Mouse (Mus musculus): ENCODE measurements around the gene Zfpl1.
"Not testable (repeated sequence)": the region's sequence is repeated elsewhere in the genome, so short reads cannot be mapped to it uniquely, and the experiment has no call there.

Gene Zfpl1

GRCm38 (mm10) chr19:6084478-6085248, at the start of gene Zfpl1, which contains the start of gene Cdca5:
Zfpl1 (minus strand) TSS chr19:6084956.
Cdca5 (plus strand) TSS chr19:6084983.
- DNase-seq (ENCODE audit: low spot score) = peak; percentile 96

DNA sequence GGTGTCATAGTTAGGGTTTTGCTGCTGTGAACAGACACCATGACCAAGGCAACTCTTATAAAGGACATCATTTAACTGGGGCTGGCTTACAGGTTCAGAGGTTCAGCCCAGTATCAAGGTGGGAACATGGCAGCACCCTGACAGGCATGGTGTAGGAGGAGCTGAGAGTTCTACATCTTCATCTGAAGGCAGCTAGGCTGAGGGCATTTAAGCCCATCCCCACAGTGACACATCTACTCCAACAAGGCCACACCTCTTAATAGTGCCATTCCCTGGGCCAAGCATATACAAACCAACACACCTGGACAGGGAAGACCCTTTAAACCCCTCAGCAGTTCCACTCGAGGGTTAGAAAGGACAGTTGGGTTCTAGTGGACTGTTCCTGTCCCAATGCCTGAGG, 48.4 kb upstream of the Zfpl1 start:
- DNase-seq (ENCODE audit: low spot score) = not testable (repeated sequence)

GRCm38 (mm10) chr19:6132171-6132827, 47.5 kb upstream of the Zfpl1 start:
- no peak for DNase-seq (ENCODE audit: low spot score)

DNA sequence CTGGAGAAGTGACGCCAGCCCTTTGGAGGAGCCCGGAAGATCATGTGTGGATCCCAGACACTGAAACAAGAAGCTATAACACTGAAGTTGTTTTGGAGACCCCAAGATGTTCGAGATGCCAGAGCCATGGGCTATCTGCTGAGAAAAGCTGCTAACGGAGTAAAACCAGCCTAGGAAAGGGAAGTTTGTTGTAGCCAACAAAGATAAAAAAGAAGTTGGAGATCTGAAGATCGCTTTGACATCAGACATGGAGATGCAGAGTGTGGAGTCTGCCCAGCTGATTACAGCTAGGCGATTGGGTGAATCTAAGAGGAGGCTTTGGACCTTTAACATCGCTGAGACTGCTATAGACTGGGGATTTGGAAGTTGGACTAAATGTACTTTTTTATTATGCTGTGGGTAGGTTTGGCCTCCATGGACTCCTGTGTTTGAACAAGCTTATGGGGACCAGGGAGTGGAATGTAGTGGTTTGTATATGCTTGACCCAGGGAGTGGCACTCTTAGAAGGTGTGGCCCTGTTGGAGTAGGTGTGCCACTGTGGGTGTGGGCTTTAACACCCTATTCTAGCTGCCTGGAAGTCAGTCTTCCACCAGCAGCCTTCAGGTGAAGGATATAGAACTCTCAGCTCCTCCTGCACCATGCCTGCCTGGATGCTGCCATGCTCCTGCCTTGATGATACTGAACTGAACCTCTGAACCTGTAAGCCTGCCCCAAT, 45.8 kb upstream of the Zfpl1 start:
- DNase-seq (ENCODE audit: low spot score) = not testable (repeated sequence)

DNA sequence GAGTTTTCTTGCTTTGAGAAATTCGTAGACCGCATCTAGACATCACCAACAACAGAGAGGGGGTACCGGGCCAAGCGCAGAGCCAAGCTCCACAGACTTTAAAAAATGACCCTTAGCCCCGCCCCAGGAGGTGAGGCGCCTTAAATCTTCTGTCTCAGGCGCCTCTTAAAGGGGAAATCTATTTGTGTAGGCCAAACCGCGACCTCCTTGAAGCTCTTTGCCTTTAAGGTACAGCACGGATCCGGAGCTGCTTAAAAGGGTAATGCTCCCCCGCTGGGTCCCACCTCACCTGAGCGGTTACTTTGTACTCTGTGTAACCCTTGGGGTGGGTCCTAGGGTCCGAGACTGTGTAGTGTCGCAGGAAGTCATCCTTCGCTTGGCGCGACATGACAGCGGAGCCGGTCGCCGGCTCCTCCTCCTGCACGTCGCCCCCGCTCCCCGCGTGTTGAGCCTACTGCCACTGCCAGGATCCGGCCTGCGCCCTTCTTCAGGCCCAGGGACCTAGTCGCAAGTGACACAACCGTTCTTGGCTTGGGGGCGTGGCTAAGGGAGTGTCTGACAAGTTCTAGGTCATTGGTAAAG, 43.1 kb upstream of the Zfpl1 start, which contains the start of gene Snx15:
Gene Snx15 (minus strand): TSS at position 545 of the 582 bp plus-strand sequence.
- DNase-seq (ENCODE audit: low spot score) = peak; percentile 96

DNA sequence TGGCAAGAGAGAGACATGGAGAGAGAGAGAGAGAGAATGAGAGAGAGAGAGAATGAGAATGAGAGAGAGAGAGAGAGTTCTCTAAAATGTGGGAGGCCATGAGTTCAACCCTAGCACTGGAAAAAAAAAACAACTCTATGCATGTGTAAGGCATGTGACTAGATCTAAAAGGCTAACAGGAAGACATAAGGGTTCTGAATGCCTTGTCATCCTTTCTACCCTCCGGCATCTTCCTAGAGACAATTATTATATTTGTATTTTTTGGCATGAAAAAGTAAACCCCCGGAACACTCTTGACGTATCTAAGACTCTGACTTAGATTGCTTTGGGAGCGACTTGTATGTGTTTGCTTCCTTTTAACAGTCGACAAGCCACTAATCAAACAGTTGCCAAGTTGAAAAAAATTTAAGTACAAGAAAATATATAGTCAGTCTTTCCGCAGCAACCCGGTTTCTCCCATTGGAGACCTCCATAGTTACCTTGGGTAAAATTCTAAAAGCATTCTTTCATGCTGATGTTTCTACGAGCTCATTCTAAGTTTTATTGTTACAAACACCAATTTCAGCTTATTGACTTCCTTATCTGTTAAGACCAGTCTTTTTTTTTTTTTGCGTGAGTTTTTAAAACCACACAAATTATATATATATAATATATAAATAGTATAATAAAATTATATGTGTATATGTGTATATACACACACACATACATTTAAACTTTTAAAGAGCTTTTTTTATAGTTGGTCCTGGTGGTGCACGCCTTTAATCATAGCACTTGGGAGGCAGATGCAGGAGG, 42.2 kb upstream of the Zfpl1 start:
- DNase-seq (ENCODE audit: low spot score) = no peak

- DNase-seq (ENCODE audit: low spot score) = peak; percentile 61
These were observed 41.5 kb upstream of the Zfpl1 start for GRCm38 (mm10) chr19:6126289-6126688.

DNA sequence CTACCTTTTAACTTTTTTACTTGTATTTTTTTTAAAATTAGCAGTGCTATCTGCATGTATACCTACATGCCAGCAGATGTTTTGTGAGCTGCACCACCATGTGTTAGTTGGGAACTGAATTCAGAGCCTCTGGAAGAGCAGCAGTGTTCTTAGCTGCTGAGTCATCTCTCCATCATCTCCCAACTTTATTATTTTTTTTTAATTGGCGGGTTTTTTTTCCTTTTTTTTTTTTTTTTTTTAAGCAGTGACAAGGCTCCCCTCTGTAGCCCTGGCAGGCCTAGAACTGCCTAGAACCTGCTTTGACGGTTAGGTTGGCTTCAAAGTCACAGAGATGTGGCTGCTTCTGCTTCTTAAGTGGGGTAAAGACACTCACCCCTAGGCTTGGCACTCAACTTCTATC, 40.1 kb upstream of the Zfpl1 start:
- DNase-seq (ENCODE audit: low spot score) = no peak

DNA sequence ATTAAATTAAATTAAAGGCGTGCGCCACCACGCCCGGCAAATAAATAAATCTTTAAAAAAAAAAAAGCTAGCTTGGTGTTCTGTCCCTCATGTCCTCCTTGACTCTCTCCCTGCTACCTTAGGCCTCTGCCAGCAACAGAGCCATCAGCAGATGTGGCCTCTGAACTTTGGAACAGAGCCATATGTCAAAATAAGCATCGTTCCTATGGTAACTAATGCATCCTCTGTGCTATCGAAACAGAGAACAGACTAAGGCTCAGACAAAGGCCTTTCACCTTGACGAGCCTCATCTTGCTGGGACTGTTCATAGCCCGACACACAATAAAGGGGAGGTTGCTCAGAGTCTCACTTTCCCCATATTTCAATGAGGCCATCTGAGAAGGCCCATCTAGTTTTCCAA, 38.6 kb upstream of the Zfpl1 start:
- no peak for DNase-seq (ENCODE audit: low spot score)

GRCm38 (mm10) chr19:6121761-6122160, 37.0 kb upstream of the Zfpl1 start:
- no peak for DNase-seq (ENCODE audit: low spot score)

DNA sequence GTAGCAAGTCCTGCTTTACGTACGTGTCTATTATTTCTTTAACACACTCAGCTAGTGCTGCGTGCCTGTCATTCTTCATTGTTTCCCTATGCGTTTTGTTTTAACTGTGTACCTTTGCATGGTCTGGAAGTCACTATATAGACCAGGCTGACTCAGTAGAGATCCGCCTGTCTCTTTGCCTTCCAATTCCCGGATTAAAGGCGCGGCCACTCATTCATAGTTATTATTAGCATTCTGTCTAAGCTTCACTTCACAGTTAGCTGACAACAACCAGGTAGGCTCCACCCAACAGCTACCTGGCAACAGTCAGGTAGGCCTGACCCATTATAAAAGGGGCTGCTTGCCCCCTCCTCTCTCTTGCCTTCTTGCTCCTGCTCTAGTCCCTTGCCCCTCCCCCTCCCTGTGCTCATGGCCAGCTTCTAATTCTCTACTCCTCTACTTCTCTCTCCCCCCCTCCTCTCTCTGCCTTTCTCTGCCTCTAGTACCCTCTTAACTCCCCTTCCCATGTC, 34.0 kb upstream of the Zfpl1 start:
- no peak for DNase-seq (ENCODE audit: low spot score)

GRCm38 (mm10) chr19:6117986-6118676, 33.4 kb upstream of the Zfpl1 start, which contains the start of gene Sac3d1:
Sac3d1 (minus strand) TSS chr19:6118650.
- peak; percentile 88 for DNase-seq (ENCODE audit: low spot score)

- no peak for DNase-seq (ENCODE audit: low spot score)
These were observed 32.7 kb upstream of the Zfpl1 start for GRCm38 (mm10) chr19:6117346-6117985.

DNA sequence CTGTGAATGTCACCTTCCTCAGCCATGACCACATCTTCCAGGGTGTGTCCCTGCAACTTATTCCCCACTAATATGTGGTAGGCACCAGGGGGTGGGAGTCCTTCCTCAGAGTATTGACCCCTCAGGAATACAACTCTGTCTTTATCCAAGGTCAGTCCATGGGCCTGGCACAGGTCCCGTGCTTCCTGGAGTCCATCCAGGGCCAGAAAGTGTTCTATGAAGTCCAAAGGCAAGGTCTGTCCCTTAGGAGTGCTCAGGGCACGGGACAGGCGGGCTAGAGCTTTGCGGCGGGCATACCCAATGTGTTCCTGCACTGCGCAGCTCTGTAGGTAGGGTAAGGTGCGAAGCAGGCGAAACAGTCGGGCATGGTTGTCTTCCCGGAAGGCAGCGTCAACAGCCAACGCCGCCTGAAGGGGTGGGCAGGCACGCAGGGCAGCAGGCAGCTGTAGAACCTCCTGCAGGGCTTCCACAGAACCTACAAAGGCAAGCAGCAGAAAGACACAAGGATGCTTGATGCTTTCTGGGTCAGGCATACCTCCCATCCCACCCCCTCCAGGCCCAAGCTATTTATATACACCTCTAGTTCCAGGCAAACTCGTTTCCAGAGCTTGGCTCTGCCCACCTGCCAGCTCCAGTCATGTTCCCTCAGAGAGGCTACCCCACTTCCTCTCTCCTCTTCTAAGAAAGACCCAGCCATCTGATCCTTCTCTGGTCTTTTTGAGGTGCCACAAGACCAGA, 31.5 kb upstream of the Zfpl1 start:
- no peak for DNase-seq (ENCODE audit: low spot score)

DNA sequence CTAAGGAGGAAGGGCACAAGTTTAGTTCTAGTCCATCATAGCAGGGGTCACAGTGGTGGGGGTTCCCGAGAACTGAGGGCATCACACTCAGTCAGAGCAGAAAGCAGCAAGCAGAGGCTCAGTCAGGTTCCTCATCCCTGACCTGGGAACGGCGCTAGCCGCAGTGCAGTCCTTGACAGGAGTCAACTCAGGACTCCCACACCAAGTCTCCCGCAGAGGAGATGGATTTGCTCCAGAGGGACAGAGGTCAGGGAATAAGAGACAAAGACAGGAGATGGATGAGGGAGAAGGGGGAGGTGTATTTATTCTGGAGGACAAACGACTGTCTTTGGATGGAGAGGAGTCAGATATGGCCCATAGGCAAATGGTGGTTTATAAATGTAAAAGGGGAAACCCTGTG, 28.4 kb upstream of the Zfpl1 start:
- DNase-seq (ENCODE audit: low spot score) = no peak

DNA sequence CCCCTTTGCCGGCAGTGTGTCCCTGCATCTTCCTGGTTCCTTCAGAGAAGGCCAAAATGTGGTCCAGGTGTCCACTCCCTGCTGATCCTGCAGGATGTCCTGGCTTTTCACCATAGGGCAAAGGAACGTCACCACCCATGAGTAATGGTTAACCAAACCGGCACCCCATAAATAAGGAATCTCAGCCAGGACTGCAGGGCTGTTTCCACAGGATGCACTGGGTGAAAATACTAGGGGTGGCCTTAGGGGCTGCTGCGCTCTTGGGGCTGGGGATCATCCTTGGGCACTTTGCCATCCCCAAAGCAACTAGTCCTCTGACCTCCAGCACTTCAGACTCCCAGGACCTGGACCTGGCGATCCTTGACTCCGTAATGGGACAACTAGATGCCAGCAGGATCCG, 20.8 kb upstream of the Zfpl1 start, which contains the start of gene Naaladl1:
Gene Naaladl1 (plus strand): TSS at position 197 of the 400 bp plus-strand sequence.
- no peak for DNase-seq (ENCODE audit: low spot score)

- no peak for DNase-seq (ENCODE audit: low spot score)
These were observed 19.7 kb upstream of the Zfpl1 start for GRCm38 (mm10) chr19:6104476-6104875.

DNA sequence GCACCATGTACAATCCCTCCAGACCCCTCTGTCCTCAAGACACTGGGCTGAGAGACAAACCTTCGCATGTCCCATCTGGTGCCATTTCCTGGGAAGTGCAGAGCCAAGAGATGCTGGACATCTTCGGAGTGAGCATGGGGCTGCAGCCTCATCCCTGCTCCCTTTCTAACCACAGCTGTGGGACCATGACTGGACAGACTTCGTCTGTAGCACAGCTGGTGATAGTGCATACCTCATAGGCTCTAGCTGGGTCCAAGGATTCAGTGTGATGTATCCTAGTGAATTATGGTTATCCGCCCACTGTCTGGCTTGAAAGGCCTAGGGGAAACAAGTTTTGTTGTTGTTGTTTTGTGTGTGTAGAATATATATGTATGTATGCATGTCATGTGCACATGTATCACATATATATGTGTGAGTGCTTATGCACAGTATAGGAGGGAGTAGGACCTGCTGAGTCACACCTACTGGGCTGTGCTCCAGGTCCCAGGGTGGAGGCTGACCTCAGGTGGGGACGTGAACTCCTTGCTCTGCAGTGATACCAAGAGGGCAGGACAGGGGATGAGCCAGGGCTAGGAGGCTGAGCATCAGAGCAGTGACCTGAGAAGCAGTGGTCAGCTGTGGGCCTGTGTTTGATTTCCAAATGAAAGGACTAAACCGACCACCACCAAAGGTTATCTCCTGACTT, 17.6 kb upstream of the Zfpl1 start:
- DNase-seq (ENCODE audit: low spot score) = no peak

DNA sequence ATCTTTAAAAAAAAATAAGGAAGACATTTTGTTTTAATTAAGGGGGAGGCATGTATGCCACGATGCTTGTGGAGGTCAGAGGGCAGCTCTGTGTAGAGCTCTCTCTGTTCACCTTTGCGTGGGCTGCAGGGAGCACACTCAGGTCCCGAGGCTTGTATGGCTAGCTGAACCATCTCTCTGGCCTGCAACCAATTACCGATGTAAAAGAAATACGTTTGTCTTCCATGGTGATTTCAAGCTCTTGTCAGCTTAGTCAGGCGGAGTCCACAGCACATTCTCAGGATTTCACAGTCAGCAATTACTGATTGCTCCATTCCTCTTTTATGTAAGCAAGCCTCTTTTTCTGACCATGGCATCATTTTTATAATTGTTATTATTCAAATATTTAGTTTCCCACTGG, 16.4 kb upstream of the Zfpl1 start:
- no peak for DNase-seq (ENCODE audit: low spot score)

Measured in urinary bladder, postnatal 14 days (tissue).